Mouse (Mus musculus) lung, postnatal 0 days (tissue): Measurements from ENCODE around the gene Ahnak2. TPM values are rescaled to one million over a fixed set of nuclear protein-coding genes. Genes with fewer than 3 reads are reported as not detected.

ENCODE experiments used
- ATAC-seq: fragments of 200-750 bp; cut with Nextera tagmentation; 2 replicates; pipeline ENCODE4 v1.8.0; 2017; ENCODE audit warnings: moderate library complexity
- DNase-seq: peaks from one replicate; pipeline ENCODE4 v3.0.0-alpha.2; 2016; ENCODE audit warnings: low spot score
- H3K27ac ChIP-seq: fragments of 300-500 bp; sonication (generic); 2 replicates; pipeline ENCODE4 v1.5.1; 2014; ENCODE audit warnings: antibody characterized with exemption, mild to moderate bottlenecking, low read length, mixed read lengths
- H3K27me3 ChIP-seq: fragments of 300-500 bp; sonication (generic); replicated peaks from 2 replicates; pipeline ENCODE4 v1.6.1; 2014; ENCODE audit warnings: low read length, mixed read lengths; ENCODE audit not compliant: insufficient read depth
- H3K36me3 ChIP-seq: fragments of 300-500 bp; sonication (generic); 2 replicates; pipeline ENCODE4 v1.6.1; 2014; ENCODE audit warnings: low read length, mixed read lengths; ENCODE audit not compliant: insufficient read depth
- H3K4me1 ChIP-seq: fragments of 300-500 bp; sonication (generic); 2 replicates; pipeline ENCODE4 v1.6.1; 2014; ENCODE audit warnings: antibody characterized with exemption, low read depth, low read length, mixed read lengths; ENCODE audit not compliant: insufficient read depth
- H3K4me2 ChIP-seq: fragments of 300-500 bp; sonication (generic); replicated peaks from 2 replicates; pipeline ENCODE4 v1.6.1; 2014; ENCODE audit warnings: low read depth, mild to moderate bottlenecking, low read length, moderate library complexity, mixed read lengths
- H3K4me3 ChIP-seq: fragments of 300-500 bp; sonication (generic); 2 replicates; pipeline ENCODE4 v1.5.1; 2014; ENCODE audit warnings: low read depth, low read length
- H3K9ac ChIP-seq: fragments of 300-500 bp; sonication (generic); replicated peaks from 2 replicates; pipeline ENCODE4 v1.6.1; 2014; ENCODE audit warnings: low read depth, mild to moderate bottlenecking
- H3K9me3 ChIP-seq: fragments of 300-500 bp; sonication (generic); 2 replicates; pipeline ENCODE4 v1.6.1; 2016; ENCODE audit warnings: low read length, mixed read lengths
- CTCF ChIP-seq: IDR thresholded peaks from 2 replicates; pipeline ENCODE4 v1.5.1; 2016; ENCODE audit warnings: antibody characterized with exemption, mild to moderate bottlenecking
- EP300 ChIP-seq: IDR thresholded peaks from 2 replicates; pipeline ENCODE4 v1.6.1; 2016; ENCODE audit warnings: antibody characterized with exemption, mild to moderate bottlenecking, control low read depth
- WGBS: fragments of 180-500 bp; shearing (Covaris S2); extraction: QIAGEN DNeasy Blood & Tissue Kit; methylation state at CpG from one replicate; pipeline ENCODE4 v1.1.7; 2014; 5-methylcytosine and 5-hydroxymethylcytosine counted together
- polyA plus RNA-seq: library from polyadenylated mRNA; unstranded; fragments of >200 nt; fragmentation: Nextera tagmentation; extraction: Ambion mirVana; gene quantifications from 2 replicates; pipeline ENCODE4 v1.2.1, GENCODE M21; 2015

Ahnak2 gene
- polyA plus RNA-seq, 1 experiment from 2014 or later, result 4.9 TPM

DNA sequence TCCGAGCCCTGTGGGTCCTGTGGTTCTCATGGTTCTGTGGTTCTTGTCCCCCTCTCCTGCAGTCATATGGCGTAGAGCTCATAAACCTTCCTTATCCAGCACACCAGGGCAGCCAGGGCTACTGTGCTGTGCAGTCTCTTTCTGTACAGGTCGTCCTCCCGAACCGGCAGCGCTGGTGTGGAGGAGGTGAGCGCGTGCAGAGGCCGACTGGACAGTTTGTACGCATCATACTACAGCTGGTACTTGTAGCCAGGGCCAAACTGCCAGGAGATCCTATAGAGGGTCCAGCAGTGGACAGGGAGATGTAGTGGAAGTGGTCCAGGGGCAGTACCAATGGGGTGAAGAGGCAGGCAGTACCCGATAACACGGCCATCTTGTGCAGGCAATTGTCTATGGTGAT is 51.5 kb downstream of the Ahnak2 start:
- DNase-seq, result no peak
- Histone ChIP-seq H3K27me3 (no peaks in the 10 kb centered on the region), H3K9ac (no peak overlapping the region), H3K27ac (no peak overlapping the region), H3K4me2 (no peak overlapping the region), H3K4me3 (no peak overlapping the region), H3K9me3 (no peaks in the 10 kb centered on the region), H3K4me1 (no peaks in the 10 kb centered on the region), H3K36me3 (no peaks in the 10 kb centered on the region)
- no peak for ATAC-seq
- TF ChIP-seq EP300 (no peak), CTCF (no peak)
- 77% methylated on average over 12 of the region's 12 CpGs for WGBS

DNA sequence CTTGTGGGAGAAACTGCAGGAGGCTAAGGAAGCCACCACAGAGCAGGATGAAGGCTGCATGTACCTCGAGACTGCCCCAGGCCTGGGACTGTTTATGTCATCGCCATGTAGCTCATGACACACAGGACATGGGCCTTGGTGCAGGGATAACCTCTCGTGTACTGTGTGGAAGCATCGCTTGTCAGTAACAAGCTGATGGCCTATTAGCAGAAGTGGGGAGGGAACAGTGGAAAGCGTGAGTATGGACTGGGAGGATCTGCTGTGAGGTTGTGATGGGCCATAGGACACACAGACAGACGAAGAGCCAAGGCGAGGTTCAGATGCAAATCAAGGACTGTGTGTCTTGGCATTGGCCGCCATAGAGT is 54.9 kb downstream of the Ahnak2 start:
- Histone ChIP-seq H3K4me1 (no peaks in the 10 kb centered on the region), H3K4me3 (no peak overlapping the region), H3K36me3 (peaks cover 5% of the 10 kb centered on the region; the same call in 1 of the 2 replicates), H3K9ac (no peak overlapping the region), H3K4me2 (no peak overlapping the region), H3K27me3 (no peaks in the 10 kb centered on the region), H3K27ac (no peak overlapping the region), H3K9me3 (no peaks in the 10 kb centered on the region)
- no peak for DNase-seq
- no peak for ATAC-seq
- WGBS, result 75% methylated on average over 8 of the region's 8 CpGs
- TF ChIP-seq EP300, result no peak
- TF ChIP-seq CTCF, result no peak

DNA sequence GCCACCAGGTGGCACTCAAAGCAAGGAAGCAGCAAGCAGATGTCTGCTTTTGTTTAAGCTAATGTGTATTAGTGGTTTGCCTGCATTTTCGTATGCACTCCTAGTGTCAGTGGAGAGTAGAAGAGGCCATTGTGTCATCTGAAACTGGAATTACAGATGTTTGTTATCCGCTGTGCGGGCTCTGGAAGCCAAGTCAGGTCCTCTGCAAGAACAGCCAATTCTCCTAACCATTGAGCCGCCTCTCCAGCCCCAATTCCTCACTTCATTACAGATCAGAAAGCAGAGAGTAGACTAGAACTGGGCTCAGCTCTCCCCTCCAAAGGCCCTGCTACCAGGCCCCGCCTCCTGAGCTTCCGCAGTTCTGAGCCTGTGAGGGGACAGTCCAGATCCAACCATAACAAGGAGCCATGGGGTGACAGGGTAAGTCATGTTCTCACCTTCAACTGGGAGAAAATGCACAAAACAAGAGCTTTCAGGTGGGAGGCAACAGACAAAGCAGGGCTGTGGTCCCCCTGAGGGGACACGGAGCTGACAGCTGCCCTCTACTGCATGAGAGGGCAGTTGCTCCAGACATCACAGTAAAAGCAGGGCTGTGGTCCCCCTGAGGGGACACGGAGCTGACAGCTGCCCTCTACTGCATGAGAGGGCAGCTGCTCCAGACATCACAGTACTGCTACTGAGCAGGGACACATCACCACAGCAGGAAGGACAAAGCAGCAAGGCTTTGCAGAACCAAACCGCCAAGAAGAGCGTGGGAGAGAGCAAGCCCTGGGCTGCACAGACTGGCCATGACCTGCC is 55.5 kb downstream of the Ahnak2 start:
- no peaks in the 10 kb centered on the region for H3K4me1 ChIP-seq
- no peak overlapping the region for H3K27ac ChIP-seq
- peak; percentile 90 for DNase-seq
- peak; percentile 46 for ATAC-seq
- no peak overlapping the region for H3K4me2 ChIP-seq
- 31% methylated on average over 10 of the region's 10 CpGs for WGBS
- H3K4me3 ChIP-seq, result no peak overlapping the region
- H3K36me3 ChIP-seq, result peaks cover 5% of the 10 kb centered on the region; the same call in 1 of the 2 replicates
- TF ChIP-seq CTCF (peak; percentile 82), EP300 (no peak)
- no peaks in the 10 kb centered on the region for H3K27me3 ChIP-seq
- no peaks in the 10 kb centered on the region for H3K9me3 ChIP-seq
- no peak overlapping the region; the same call in 1 of the 2 replicates for H3K9ac ChIP-seq

DNA sequence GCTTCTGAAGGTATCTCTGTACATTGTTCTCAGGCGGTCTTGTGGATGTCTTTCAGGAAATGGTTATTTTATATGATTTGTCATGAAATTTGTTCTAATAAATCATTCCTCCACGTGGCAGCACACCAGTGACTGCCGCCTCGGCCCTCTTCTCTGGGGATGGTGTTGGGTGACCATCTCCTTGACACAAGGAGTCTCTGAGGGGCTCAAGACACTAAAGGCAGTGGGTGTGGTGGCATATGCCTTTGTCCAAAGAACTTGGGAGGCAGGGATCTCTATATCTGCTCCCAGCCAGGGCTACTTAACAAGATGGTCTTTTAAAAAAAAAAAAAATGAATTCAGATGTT is 56.0 kb downstream of the Ahnak2 start:
- TF ChIP-seq CTCF, result no peak
- TF ChIP-seq EP300, result no peak
- Histone ChIP-seq H3K9ac (no peak overlapping the region), H3K27ac (no peak overlapping the region), H3K36me3 (peaks cover 5% of the 10 kb centered on the region; the same call in 1 of the 2 replicates), H3K9me3 (no peaks in the 10 kb centered on the region), H3K27me3 (no peaks in the 10 kb centered on the region), H3K4me3 (no peak overlapping the region), H3K4me2 (no peak overlapping the region), H3K4me1 (no peaks in the 10 kb centered on the region)
- DNase-seq (no peak), ATAC-seq (no peak)
- 77% methylated on average over 4 of the region's 4 CpGs for WGBS

DNA sequence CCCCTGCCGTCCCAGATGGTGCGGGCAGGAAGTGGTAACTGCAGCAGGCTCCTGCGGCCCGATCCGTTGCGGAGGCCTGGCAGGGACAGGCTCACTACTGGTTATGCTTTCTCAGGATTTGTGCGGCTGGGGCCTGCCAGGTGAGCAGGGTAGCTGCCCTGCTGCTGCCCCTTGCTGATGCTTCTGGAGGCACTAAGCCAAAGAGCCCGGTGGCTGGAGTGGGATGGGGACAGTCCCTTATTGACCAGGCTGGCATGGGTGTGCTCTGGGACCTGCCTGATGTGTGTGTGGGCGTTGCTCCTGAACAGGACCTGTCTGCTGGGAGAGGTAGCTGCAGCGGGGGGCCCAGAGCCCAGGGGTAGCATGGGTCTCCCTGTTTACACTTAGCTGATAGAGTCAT is 56.7 kb downstream of the Ahnak2 start:
- Histone ChIP-seq H3K4me2 (no peak overlapping the region), H3K27ac (no peak overlapping the region), H3K4me3 (no peak overlapping the region), H3K4me1 (no peaks in the 10 kb centered on the region), H3K9ac (no peak overlapping the region), H3K9me3 (no peaks in the 10 kb centered on the region), H3K27me3 (no peaks in the 10 kb centered on the region), H3K36me3 (peaks cover 5% of the 10 kb centered on the region; the same call in 1 of the 2 replicates)
- TF ChIP-seq CTCF, result no peak
- TF ChIP-seq EP300, result no peak
- WGBS, result 83% methylated on average over 10 of the region's 10 CpGs
- no peak for DNase-seq
- no peak for ATAC-seq

DNA sequence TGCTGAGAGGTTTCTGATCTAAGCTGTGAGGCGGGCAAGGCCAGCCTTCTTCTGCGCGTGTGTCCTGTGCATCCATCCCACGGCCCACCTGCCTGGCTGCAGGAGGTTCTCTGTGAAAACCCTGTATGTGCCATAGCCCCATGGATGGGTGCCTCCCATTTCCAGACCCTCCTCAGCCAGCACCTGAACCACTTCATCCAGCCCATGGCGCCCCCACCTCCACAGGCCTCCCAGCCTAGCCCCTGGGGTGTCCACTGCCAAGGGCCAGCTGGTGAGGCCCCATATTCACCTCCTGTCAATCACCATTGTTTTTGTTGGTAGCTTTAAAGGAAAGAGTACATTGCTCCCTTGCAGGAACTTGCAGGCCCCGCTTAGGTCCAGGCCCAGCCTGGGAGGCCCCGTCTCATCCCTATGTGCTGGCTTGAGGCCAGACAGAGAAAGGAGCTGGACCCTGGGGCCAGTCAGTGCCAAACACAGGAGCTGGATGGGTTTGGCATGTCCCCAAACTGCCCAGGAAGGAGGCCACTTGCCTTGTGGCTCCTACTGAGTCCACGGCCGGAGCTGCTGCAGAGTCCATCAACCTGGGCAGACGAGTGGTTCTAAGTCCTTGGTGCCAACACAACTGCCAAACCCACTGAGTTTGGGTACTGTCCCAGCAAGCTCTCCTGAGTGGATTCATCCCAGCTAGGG is 57.4 kb downstream of the Ahnak2 start:
- ATAC-seq (no peak), DNase-seq (no peak)
- Histone ChIP-seq H3K36me3 (peaks cover 5% of the 10 kb centered on the region; the same call in 1 of the 2 replicates), H3K27ac (no peak overlapping the region), H3K4me2 (no peak overlapping the region), H3K4me1 (no peaks in the 10 kb centered on the region), H3K27me3 (no peaks in the 10 kb centered on the region), H3K9me3 (no peaks in the 10 kb centered on the region), H3K4me3 (no peak overlapping the region), H3K9ac (no peak overlapping the region)
- WGBS, result 85% methylated on average over 10 of the region's 10 CpGs
- TF ChIP-seq CTCF (no peak), EP300 (no peak)
